ENCODE assay signal across 8 mouse cellular contexts in the genomic region with DNA sequence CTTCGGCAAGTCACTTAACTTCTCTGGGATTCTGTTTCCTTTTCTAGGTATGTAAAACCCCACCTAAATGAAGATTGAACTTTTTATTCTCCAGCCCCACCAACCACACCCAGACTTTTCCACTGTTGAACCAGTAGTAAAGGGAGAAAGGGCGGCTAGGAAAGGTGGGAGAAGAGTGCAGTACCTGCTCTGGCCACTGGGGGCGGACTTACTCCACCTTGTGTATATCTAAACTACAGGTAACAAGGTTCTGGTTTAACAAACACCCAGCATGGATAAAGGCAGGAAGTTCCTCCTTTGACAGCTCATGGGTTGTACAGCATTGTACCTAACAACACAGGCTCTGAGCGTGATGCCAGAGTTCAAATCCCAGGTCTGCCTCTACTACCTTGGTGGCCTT. TPM values are rescaled to one million over a fixed set of nuclear protein-coding genes. Genes with fewer than 3 reads are reported as not detected.
A peak's percentile ranks its signal among the peaks of the same experiment; 100 is the strongest.
DNase-seq lines count a peak whose midpoint lies in the region; ATAC-seq and TF ChIP-seq lines count a peak whose summit lies in the region.
"Had no signal": no experiment of that assay in that cellular context is flagged by ENCODE, and none has a peak within 500 bp of the region (broad histone marks: within the 10 kb centered on the region; RNA-seq: fewer than 3 reads in every experiment).

No protein-coding gene starts in this region.

- WGBS in intestine, postnatal 0 days, result 42% methylated on average over 4 of the region's 4 CpGs
- WGBS in intestine, embryonic 16.5 days, result 42% methylated on average over 4 of the region's 4 CpGs
- WGBS in embryonic facial prominence, embryonic 11.5 days, result 42% methylated on average over 4 of the region's 4 CpGs
- WGBS in lung, postnatal 0 days, result 40% methylated on average over 4 of the region's 4 CpGs

- no peak overlapping the region for H3K4me2 ChIP-seq in intestine, postnatal 0 days (replicated peaks; ENCODE audit: low read depth)
- H3K4me2 ChIP-seq in intestine, embryonic 16.5 days (ENCODE audit: low read depth, low read length), result no peak overlapping the region
- no peak overlapping the region for H3K4me2 ChIP-seq in embryonic facial prominence, embryonic 11.5 days (ENCODE audit: low read depth, low read length)
- no peak overlapping the region for H3K4me2 ChIP-seq in lung, postnatal 0 days (replicated peaks; ENCODE audit: low read depth, low read length)
- H3K4me2 ChIP-seq: neural tube, embryonic 13.5 days had no signal

- no peak for TF ChIP-seq EP300 in lung, postnatal 0 days (IDR thresholded peaks at IDR 0.05)

- DNase-seq in B cell, adult 2 months, result peak; percentile 39 to 54
- DNase-seq in G1E (ENCODE audit: low spot score), result no peak
- peak; percentile 62 for DNase-seq in embryonic facial prominence, embryonic 11.5 days (ENCODE audit: low spot score)
- peak; percentile 31 for DNase-seq in lung, postnatal 0 days (ENCODE audit: low spot score)
- no peak for DNase-seq in frontal cortex, postnatal 25 days (ENCODE audit: low spot score in 2 of 2)

- H3K4me3 ChIP-seq in intestine, postnatal 0 days (ENCODE audit: low read depth, low read length), result no peak overlapping the region
- H3K4me3 ChIP-seq in intestine, embryonic 16.5 days (ENCODE audit: low read length), result no peak overlapping the region
- H3K4me3 ChIP-seq in G1E (ENCODE audit: low read depth, low read length), result no peak overlapping the region
- H3K4me3 ChIP-seq in embryonic facial prominence, embryonic 11.5 days (ENCODE audit: low read depth, low read length), result no peak overlapping the region
- no peak overlapping the region for H3K4me3 ChIP-seq in lung, postnatal 0 days (ENCODE audit: low read depth, low read length)
- H3K4me3 ChIP-seq: neural tube, embryonic 13.5 days had no signal

- peaks cover under 1% of the 10 kb centered on the region; the same call in 1 of the 2 replicates for H3K27me3 ChIP-seq in intestine, postnatal 0 days (replicated peaks; ENCODE audit: control insufficient read depth, insufficient read depth, low read length)
- 0 out of 2 replicates have a peak, but pooled peaks cover 3% of the 10 kb centered on the region for H3K27me3 ChIP-seq in intestine, embryonic 16.5 days (replicated peaks; ENCODE audit: control insufficient read depth, insufficient read depth, low read length)
- H3K27me3 ChIP-seq in G1E (ENCODE audit: insufficient read depth, low read length), result no peaks in the 10 kb centered on the region
- H3K27me3 ChIP-seq in embryonic facial prominence, embryonic 11.5 days (ENCODE audit: control insufficient read depth, insufficient read depth, low read length), result peaks cover 1% of the 10 kb centered on the region; the same call in 1 of the 2 replicates
- H3K27me3 ChIP-seq in lung, postnatal 0 days (replicated peaks; ENCODE audit: insufficient read depth, low read length), result 0 out of 2 replicates have a peak, but pooled peaks cover 6% of the 10 kb centered on the region

- H3K4me1 ChIP-seq in intestine, postnatal 0 days (replicated peaks; ENCODE audit: control insufficient read depth, insufficient read depth, low read length), result no peaks in the 10 kb centered on the region
- H3K4me1 ChIP-seq in intestine, embryonic 16.5 days (ENCODE audit: control insufficient read depth, insufficient read depth, low read length), result no peaks in the 10 kb centered on the region
- no peaks in the 10 kb centered on the region for H3K4me1 ChIP-seq in G1E (ENCODE audit: insufficient read depth, low read depth, low read length)
- no peaks in the 10 kb centered on the region for H3K4me1 ChIP-seq in embryonic facial prominence, embryonic 11.5 days (ENCODE audit: control insufficient read depth, insufficient read depth, low read length)
- H3K4me1 ChIP-seq in lung, postnatal 0 days (ENCODE audit: insufficient read depth, low read depth, low read length), result no peaks in the 10 kb centered on the region

- ATAC-seq in intestine, postnatal 0 days, result no peak
- no peak for ATAC-seq in intestine, embryonic 16.5 days
- no peak for ATAC-seq in G1E (ENCODE audit: extremely low read depth, insufficient number of reproducible peaks, low FRiP score, poor library complexity, severe bottlenecking)
- ATAC-seq in embryonic facial prominence, embryonic 11.5 days (replicated peaks; ENCODE audit: insufficient number of reproducible peaks, low FRiP score, low TSS enrichment, low read depth), result no peak
- ATAC-seq in lung, postnatal 0 days, result no peak

- no peaks in the 10 kb centered on the region for H3K36me3 ChIP-seq in intestine, postnatal 0 days (ENCODE audit: control insufficient read depth, insufficient read depth)
- no peaks in the 10 kb centered on the region for H3K36me3 ChIP-seq in intestine, embryonic 16.5 days (ENCODE audit: control insufficient read depth, insufficient read depth, low read length)
- H3K36me3 ChIP-seq in G1E (replicated peaks), result no peaks in the 10 kb centered on the region
- H3K36me3 ChIP-seq in embryonic facial prominence, embryonic 11.5 days (replicated peaks; ENCODE audit: control insufficient read depth, insufficient read depth, low read depth, low read length), result no peaks in the 10 kb centered on the region
- no peaks in the 10 kb centered on the region for H3K36me3 ChIP-seq in lung, postnatal 0 days (ENCODE audit: insufficient read depth, low read length)
- H3K36me3 ChIP-seq: neural tube, embryonic 13.5 days had no signal

- TF ChIP-seq CTCF in intestine, postnatal 0 days (IDR thresholded peaks at IDR 0.05; ENCODE audit: low read depth), result peak; percentile 87
- TF ChIP-seq CTCF in G1E (IDR thresholded peaks at IDR 0.05; ENCODE audit: low read depth, low read length), result peak; percentile 44; the same call in 1 of the 2 replicates
- peak; percentile 87 for TF ChIP-seq CTCF in lung, postnatal 0 days (IDR thresholded peaks at IDR 0.05)

- H3K9ac ChIP-seq in intestine, postnatal 0 days (ENCODE audit: low read depth, low read length), result no peak overlapping the region
- H3K9ac ChIP-seq in intestine, embryonic 16.5 days (ENCODE audit: low read depth, low read length), result no peak overlapping the region
- no peak overlapping the region for H3K9ac ChIP-seq in embryonic facial prominence, embryonic 11.5 days (replicated peaks; ENCODE audit: low read length)
- H3K9ac ChIP-seq in lung, postnatal 0 days (replicated peaks; ENCODE audit: low read depth), result no peak overlapping the region
- H3K9ac ChIP-seq: neural tube, embryonic 13.5 days had no signal

- no peak overlapping the region for H3K27ac ChIP-seq in intestine, postnatal 0 days (ENCODE audit: low read depth, low read length)
- no peak overlapping the region for H3K27ac ChIP-seq in intestine, embryonic 16.5 days (ENCODE audit: low read length)
- H3K27ac ChIP-seq in embryonic facial prominence, embryonic 11.5 days (replicated peaks; ENCODE audit: low read depth, low read length), result no peak overlapping the region
- H3K27ac ChIP-seq in lung, postnatal 0 days (ENCODE audit: low read length), result no peak overlapping the region
- H3K27ac ChIP-seq: neural tube, embryonic 13.5 days had no signal

- H3K9me3 ChIP-seq in intestine, postnatal 0 days (ENCODE audit: control insufficient read depth), result no peaks in the 10 kb centered on the region
- no peaks in the 10 kb centered on the region for H3K9me3 ChIP-seq in intestine, embryonic 16.5 days (ENCODE audit: control insufficient read depth, low read length)
- H3K9me3 ChIP-seq in G1E (replicated peaks), result peaks cover 80% of the 10 kb centered on the region
- no peaks in the 10 kb centered on the region for H3K9me3 ChIP-seq in embryonic facial prominence, embryonic 11.5 days (replicated peaks; ENCODE audit: control insufficient read depth, low read length)
- H3K9me3 ChIP-seq in lung, postnatal 0 days (ENCODE audit: low read length), result no peaks in the 10 kb centered on the region
- H3K9me3 ChIP-seq: neural tube, embryonic 13.5 days had no signal

RNA-seq across cellular contexts. Expression of gene Mafb, which starts 11.4 kb away (rescaled TPM):
- 98.5 and 114 TPM in 2 replicates for polyA plus RNA-seq in intestine, postnatal 0 days (2015; fragmentation: Nextera tagmentation; extraction: Ambion mirVana)
- polyA plus RNA-seq in intestine, embryonic 16.5 days (2015; fragmentation: Nextera tagmentation; extraction: Ambion mirVana), result 13.2 and 17.4 TPM in 2 replicates
- total RNA-seq in G1E (2014; fragmentation: Nextera tagmentation) (not detected in 2 replicates), G1E (2017) (0.05 TPM in 1 of 2 replicates, not detected in the other)
- polyA plus RNA-seq in G1E (2012), result not detected in 2 replicates
- polyA plus RNA-seq in embryonic facial prominence, embryonic 11.5 days (2014; fragmentation: Nextera tagmentation; extraction: Ambion mirVana), result 4.9 and 5.1 TPM in 2 replicates
- 2.9 and 3.1 TPM in 2 replicates for polyA plus RNA-seq in lung, postnatal 0 days (2015; fragmentation: Nextera tagmentation; extraction: Ambion mirVana)

RNA-seq across cellular contexts. Expression of gene Gm826, which starts 44.3 kb away (rescaled TPM):
- 6.2 and 8.2 TPM in 2 replicates for polyA plus RNA-seq in intestine, postnatal 0 days (2015; fragmentation: Nextera tagmentation; extraction: Ambion mirVana)
- 24.3 and 29.2 TPM in 2 replicates for polyA plus RNA-seq in intestine, embryonic 16.5 days (2015; fragmentation: Nextera tagmentation; extraction: Ambion mirVana)
- total RNA-seq in G1E (2014; fragmentation: Nextera tagmentation), result not detected in 2 replicates
- total RNA-seq in G1E (2017), result 0.23 TPM in 1 of 2 replicates, not detected in the other
- polyA plus RNA-seq in G1E (2012), result not detected in 2 replicates
- not detected in 2 replicates for polyA plus RNA-seq in embryonic facial prominence, embryonic 11.5 days (2014; fragmentation: Nextera tagmentation; extraction: Ambion mirVana)
- 0.29 and 0.53 TPM in 2 replicates for polyA plus RNA-seq in lung, postnatal 0 days (2015; fragmentation: Nextera tagmentation; extraction: Ambion mirVana)
- polyA plus RNA-seq: neural tube, embryonic 13.5 days had no signal

Comparison
In these comparisons a context has a peak if more than half of its experiments do, and no peak if none do; other contexts are left out.
1. DNase-seq: peak in B cell, adult 2 months (2 of 2), embryonic facial prominence, embryonic 11.5 days (single experiment) and lung, postnatal 0 days (single experiment); none in G1E (single experiment) and frontal cortex, postnatal 25 days (0 of 2).
2. Peak in every context shown above with its lines, with median percentiles within 50 percentile points of each other: CTCF ChIP-seq.